In the genomic region with DNA sequence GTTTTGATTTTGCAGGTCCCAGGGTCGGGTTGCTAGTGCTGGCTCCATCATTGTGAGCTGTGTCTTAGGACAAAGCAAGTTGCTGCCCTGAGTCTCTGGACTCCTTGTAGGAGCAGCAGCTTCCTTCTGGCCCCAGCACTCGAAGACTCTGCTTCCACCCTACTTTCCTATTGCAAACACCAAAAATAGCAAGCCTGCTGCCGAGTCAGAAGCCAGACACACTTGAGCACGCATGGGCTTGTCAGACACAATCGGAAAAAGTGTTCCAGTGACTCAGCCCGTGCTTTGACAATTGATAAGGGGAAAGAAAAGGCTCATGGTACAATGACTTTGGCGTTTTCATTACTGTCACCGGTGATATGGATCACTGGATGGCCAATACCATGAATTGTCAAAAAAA, we compare ENCODE assay signal across 16 mouse cellular contexts. TPM values are rescaled to one million over a fixed set of nuclear protein-coding genes. Genes with fewer than 3 reads are reported as not detected.
"Had no signal": no experiment of that assay in that cellular context is flagged by ENCODE, and none has a peak within 500 bp of the region (broad histone marks: within the 10 kb centered on the region; RNA-seq: fewer than 3 reads in every experiment).

No protein-coding gene starts in this region.

- H3K27me3 ChIP-seq: liver, embryonic 15.5 days; midbrain, embryonic 15.5 days; neural tube, embryonic 13.5 days had no signal

- H3K4me2 ChIP-seq: liver, embryonic 11.5 days; liver, embryonic 15.5 days; midbrain, embryonic 15.5 days; neural tube, embryonic 13.5 days had no signal

- DNase-seq: kidney, adult 8-10 months; kidney, postnatal 25 days; lung, adult 2 months; lung, postnatal 36 days; thymus, postnatal 4 days had no signal

- ATAC-seq: lung, postnatal 0 days; midbrain, embryonic 15.5 days had no signal

- H3K9me3 ChIP-seq: limb, embryonic 10.5 days; liver, embryonic 15.5 days; midbrain, embryonic 15.5 days; neural tube, embryonic 13.5 days had no signal

- H3K4me1 ChIP-seq: liver, embryonic 15.5 days had no signal

- H3K4me3 ChIP-seq: left cerebral cortex, adult 2 months; limb, embryonic 10.5 days; liver, embryonic 15.5 days; midbrain, embryonic 15.5 days; neural tube, embryonic 13.5 days had no signal

- H3K36me3 ChIP-seq: limb, embryonic 10.5 days; liver, embryonic 15.5 days; midbrain, embryonic 15.5 days had no signal

- H3K27ac ChIP-seq: left cerebral cortex, adult 2 months; limb, embryonic 10.5 days; liver, embryonic 15.5 days; midbrain, embryonic 15.5 days; neural tube, embryonic 13.5 days; stomach, postnatal 0 days had no signal

- H3K9ac ChIP-seq: liver, embryonic 15.5 days; midbrain, embryonic 15.5 days; neural tube, embryonic 13.5 days had no signal

RNA-seq across cellular contexts. Expression of a gene that starts 36.9 kb away (rescaled TPM):
- total RNA-seq: megakaryocyte progenitor cell, adult 5-6 weeks; monocyte, adult 5-6 weeks had no signal
- polyA plus RNA-seq: limb, embryonic 10.5 days; limb, embryonic 14.5 days; lung, adult 2 months; lung, postnatal 0 days; midbrain, embryonic 15.5 days; neural tube, embryonic 13.5 days had no signal
